Mouse (Mus musculus) c-Kit-positive CD71-negative TER-119-negative erythroid progenitor cells, embryonic 14.5 days (primary cell): ENCODE measurements around the gene Dag1.

Experiments
- DNase-seq: peaks from one replicate; pipeline ENCODE4 v3.0.0-alpha.2; 2013; ENCODE audit warnings: low read depth

The Dag1 gene

DNA sequence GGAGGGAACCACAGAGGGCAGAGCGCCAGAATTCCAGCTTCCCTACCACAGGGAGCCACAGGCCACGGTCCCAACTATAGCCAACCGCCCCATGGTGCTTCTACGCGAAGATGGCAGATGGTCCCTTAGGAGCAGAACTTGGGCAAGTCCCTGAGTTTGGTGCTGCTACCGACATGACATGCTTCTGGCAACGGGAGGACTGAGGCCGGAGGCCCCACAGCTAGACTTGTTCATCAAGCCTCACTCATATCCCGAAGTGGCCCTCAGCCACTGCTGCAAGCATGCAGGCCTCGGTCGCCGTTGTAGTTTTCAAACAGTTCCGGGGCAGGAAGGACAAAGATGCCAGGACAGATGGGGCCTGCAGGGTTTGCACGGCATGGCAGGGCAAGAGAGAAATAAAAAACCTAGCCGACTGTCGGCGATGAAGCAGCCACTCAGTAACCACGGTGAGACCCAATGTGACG, 80.2 kb downstream of the Dag1 start:
- DNase-seq: no peak

DNA sequence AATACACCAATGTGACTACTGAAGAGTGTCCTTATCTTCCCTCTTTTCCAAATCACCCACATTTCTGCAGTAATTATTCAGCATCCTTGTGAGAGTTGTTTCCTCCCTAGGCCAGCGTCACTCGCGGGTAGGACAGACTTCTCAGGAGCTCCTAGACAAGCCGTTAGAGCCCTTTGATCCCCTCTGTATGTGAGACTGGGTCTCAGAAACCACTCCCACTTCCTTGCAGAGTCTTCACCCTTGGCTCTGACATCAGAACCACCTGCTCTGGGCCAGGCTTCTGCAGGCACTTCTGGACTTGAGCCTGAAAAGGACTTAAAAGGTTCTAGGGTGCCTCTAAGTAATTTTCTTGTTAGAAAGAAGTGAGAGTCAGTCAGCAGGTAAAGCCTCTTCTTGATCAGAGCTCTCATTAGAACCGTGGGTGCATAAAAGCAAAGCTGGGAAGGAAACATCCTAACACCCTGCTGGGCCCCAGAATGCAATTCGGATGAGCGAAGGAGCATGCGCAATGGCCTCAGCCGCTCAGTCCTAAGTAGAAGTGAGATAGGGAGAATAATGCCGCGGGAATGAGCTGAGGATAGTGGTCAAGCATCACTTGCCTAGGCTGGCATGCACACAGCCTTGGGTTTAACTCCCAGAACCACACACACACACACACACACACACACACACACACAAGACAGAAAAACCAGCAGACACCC, 80.8 kb downstream of the Dag1 start:
- no peak for DNase-seq

DNA sequence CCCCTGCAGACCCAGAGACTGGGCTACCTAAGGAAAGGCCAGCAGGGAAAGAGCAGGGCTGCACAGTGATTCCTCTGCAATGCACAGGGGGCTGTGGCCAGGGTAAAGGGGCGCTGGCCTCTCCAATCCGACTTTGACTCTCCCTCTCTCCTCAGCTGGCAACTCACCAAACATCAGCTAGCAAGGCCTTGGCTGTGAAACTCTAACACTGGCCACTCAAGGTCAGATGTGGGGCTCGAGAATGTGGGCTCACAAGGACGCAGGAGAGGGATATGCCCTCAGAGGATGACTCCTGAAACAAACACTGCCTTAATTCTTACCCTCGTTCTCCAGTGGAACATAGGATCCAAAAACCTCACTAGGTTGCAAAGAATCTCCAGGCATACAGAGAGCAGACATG, 85.4 kb downstream of the Dag1 start:
- DNase-seq: no peak

DNA sequence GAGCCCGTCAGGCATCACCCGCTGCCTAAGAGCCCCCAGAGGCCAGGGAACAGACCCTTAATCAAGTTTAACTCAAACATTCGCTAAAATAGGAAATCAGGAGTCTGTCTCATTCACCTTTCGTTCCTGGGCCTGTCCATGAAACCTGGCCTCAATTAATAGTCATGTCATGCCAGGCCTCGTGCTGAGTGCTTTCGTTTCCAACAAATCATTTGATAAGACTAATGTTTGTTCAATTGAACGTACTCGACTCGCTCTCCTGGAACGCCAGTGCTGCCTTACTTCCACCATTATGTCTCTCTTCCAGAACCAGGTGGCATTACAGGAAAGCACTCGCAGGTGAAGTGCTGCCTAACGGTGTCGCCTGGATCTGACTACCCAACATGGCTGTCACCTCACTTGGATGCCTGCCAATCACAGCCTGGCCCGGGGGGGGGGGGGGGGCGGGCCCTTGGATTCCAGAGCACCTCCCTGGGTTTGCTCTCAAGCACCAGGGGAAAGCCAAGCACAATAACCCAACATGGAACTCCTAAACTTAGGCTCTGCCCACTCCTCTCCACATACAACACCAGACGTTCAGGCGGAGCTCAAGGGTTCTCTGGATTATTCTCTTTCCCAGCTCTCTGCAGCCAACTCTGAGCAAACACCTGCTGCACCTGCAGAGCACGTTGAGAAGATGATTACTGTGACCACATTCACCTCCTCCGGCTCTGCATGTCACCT, 88.5 kb downstream of the Dag1 start:
- no peak for DNase-seq

DNA sequence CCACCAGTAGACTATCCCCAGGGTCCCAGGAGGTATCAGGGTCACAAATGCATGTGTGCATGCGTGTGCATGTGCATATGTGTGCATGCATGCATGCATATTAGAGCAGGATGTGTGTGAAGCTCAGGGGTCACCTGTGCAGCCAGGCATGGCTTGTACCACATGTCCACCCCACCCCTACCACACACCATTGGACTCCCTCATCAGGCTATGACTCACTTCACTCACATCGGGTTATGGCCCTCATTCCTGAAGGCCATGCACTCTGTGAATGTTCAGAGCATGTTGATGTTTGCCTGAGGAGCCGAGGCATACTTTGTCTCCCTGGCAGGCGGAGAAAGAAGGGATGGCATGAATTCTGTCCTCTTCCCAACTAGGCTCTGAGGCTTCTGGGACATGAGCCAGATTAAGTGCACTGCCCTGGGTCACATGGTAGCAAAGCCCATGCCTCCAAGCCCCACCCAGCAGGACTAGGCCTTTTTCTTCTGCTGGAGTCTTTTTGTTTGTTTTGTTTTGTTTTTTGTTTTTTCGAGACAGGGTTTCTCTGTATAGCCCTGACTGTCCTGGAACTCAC, 90.9 kb downstream of the Dag1 start:
- no peak for DNase-seq

DNA sequence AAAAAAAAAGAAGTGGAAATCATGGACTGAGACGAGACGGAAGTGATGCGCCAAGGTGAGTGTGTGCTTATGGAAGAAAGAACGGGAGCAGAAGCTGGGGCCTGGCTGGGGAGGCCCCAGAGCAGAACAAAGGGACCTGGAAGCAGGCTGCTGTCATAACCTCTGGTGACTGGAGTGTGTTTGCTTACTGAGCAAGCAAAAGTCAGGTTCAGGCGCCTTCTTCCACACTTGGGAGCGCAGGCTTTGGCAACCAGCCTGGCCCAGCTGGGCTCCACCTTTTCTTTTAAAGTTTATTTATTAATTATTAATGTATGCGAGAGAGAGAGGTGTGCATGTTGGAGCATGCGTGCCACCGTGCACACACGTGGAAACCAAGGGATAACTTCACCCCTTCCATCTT, 94.0 kb downstream of the Dag1 start:
- DNase-seq: no peak

DNA sequence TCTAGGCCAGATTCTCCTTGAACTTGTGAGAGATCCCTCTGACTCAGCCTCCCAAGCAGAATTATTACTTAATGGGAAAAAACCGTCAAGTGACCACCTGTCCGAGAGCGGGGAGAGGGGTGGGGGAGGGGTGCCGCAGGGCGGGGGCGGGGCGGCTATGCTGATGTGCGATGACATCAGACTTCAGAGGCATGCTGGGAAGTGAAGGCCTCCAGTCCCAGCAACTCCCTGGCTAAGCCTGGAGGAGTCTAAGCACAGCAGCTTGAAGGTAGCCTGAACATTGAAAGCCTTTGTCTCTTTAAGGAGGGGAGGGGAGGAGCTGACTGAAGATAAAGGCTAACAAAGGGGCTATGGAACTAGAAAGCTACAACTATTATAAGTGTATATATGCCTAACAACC, 98.6 kb downstream of the Dag1 start:
- no peak for DNase-seq

DNA sequence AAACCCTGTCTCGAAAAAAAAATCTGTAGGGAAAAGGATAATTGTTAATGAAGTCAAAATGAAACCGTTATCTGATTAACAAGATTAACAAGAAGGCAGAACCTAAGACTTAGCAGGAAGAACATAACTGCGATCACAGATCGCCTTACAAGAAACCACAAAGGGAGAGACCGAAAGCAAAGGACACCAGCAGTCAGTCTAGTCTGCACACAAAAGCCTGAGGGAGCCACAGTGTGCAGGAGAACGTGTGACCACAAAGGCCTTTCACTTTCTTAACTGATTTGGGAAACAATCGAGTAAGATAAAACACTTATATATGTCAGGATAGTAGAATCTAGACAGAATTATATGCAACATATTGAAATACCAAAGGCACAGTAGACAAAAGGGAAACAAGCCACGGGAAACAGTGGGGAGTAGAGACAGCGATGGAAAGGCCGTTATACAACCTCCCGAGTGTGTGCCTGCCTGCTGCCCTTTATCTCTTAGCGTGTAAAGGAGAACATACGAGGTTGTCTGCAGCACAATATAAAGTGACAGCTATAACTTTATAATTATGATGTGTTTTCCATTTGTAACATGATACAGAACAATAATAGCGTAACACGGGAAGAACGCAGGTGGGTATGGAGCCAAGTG, 100.0 kb downstream of the Dag1 start:
- DNase-seq: no peak

DNA sequence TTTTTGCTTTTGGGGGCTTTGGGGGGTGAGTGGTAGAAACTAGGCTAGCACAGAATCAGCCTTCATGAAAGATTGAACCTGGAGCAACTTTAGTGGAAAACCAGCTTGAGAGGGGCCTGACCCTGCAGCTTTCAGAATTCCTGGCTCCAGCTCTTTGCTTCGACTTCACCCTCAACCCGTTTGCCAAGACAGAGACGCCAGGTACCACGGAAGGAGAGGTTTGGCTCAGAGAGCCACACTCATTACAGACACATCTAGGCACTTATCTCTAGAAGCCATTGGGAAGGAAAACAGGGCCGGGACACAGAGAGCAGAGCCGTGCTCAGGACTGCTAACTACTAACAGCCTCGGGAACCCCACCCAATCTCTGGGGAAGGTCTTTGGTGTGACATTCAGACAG, 105.9 kb downstream of the Dag1 start:
- no peak for DNase-seq

DNA sequence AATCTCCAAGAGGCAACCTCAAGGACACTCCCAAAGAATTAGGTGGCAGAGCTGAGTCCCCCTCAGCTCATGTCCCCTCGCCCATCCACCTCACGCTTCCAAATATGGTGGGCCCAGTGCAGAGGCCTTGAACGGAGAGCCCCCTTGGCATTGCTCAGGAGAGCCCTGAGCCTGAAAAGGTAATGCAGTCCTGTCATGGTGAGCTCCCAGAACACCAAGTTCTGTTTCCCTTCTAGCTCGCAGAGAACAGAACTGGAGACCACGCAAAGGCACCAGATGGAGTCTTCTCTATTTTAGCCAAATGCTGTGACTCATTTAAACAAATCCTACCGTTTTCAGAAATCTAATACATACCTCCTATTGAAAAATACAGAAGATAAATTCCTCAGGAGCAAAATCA, 106.3 kb downstream of the Dag1 start:
- DNase-seq: no peak

DNA sequence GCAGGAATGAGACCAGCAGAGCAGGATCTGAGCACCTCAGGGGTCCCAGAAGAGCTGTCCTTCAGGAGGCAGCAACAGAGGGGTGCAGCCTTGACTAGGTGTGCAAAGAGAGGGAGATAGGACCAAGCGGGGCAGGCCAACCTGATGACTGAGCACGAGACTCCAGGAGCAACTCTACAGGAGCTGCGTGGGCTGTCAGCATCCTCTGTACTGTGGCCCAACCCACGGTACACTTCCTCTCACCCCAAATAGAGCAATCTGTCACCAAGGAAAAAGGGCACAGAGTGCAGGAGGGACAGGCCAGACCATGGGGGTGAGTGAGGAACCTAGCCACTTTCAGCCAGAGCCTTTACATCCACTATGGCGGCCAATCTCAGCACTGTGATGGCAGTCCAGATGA, 107.0 kb downstream of the Dag1 start:
- no peak for DNase-seq

DNA sequence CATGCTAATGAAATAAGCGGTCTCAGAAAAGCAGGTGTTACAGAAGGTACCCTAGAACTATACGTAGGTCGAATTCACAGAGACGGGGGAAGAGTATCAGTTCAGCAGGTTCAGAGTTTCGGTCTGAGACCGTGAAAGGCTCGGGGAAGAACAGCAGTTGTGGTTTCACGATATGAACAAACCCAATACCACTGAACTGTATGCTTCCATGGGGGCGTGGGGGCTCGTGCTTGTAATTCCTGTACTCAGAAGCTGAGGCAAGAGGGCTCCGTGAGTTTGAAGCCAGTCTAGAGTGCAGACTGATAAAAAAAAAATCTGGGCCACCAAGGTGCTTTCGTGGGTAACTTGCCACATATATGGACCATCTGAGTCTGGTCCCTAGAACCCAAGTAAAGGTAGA, 108.9 kb downstream of the Dag1 start:
- no peak for DNase-seq
